Mouse (Mus musculus) lung, postnatal 14 days (tissue): ENCODE measurements around the gene Trp53bp1.
A peak's percentile ranks its signal among the peaks of the same experiment; 100 is the strongest.

ENCODE experiments used
- DNase-seq: peaks from one replicate; pipeline ENCODE4 v3.0.0; 2021

Trp53bp1 gene

GRCm38 (mm10) chr2:121271236-121271927 is at the start of gene Trp53bp1:
Trp53bp1 (minus strand) TSS chr2:121271407.
- peak; percentile 95 for DNase-seq

- no peak for DNase-seq
Observed at GRCm38 (mm10) chr2:121316278-121316677, 45.1 kb upstream of the Trp53bp1 start.

GRCm38 (mm10) chr2:121308997-121309416 is 37.8 kb upstream of the Trp53bp1 start:
- peak; percentile 43 for DNase-seq

- no peak for DNase-seq
Observed at GRCm38 (mm10) chr2:121300036-121300435, 28.8 kb upstream of the Trp53bp1 start.

- no peak for DNase-seq
Observed at GRCm38 (mm10) chr2:121299471-121299870, 28.3 kb upstream of the Trp53bp1 start.

GRCm38 (mm10) chr2:121298131-121298530 is 26.9 kb upstream of the Trp53bp1 start:
- no peak for DNase-seq

GRCm38 (mm10) chr2:121297701-121298100 is 26.5 kb upstream of the Trp53bp1 start:
- no peak for DNase-seq

GRCm38 (mm10) chr2:121296754-121297231 is 25.6 kb upstream of the Trp53bp1 start:
- no peak for DNase-seq

GRCm38 (mm10) chr2:121295608-121296571 is 24.7 kb upstream of the Trp53bp1 start:
- DNase-seq = no peak

GRCm38 (mm10) chr2:121294753-121295607 is 23.8 kb upstream of the Trp53bp1 start:
- no peak for DNase-seq

- DNase-seq = no peak
Observed at GRCm38 (mm10) chr2:121294182-121294581, 23.0 kb upstream of the Trp53bp1 start.

GRCm38 (mm10) chr2:121292316-121293013 is 21.3 kb upstream of the Trp53bp1 start:
- no peak for DNase-seq

GRCm38 (mm10) chr2:121289730-121290540 is 18.7 kb upstream of the Trp53bp1 start:
- no peak for DNase-seq

- peak; percentile 87 for DNase-seq
Observed at GRCm38 (mm10) chr2:121288901-121289729, 17.9 kb upstream of the Trp53bp1 start, which contains the start of gene Map1a. Map1a (plus strand) TSS chr2:121289600.

- no peak for DNase-seq
Observed at GRCm38 (mm10) chr2:121287850-121288249, 16.6 kb upstream of the Trp53bp1 start.

GRCm38 (mm10) chr2:121271928-121272516 is 815 bp upstream of the Trp53bp1 start:
- DNase-seq = no peak

- no peak for DNase-seq
Observed at GRCm38 (mm10) chr2:121270521-121271235, 529 bp downstream of the Trp53bp1 start.

- DNase-seq = no peak
Observed at GRCm38 (mm10) chr2:121268446-121268845, 2.8 kb downstream of the Trp53bp1 start.

GRCm38 (mm10) chr2:121249758-121250157 is 21.4 kb downstream of the Trp53bp1 start:
- DNase-seq = no peak
